Mouse (Mus musculus) midbrain, postnatal 0 days (tissue): ENCODE results near the gene Rasgef1a. TPM values are rescaled to one million over a fixed set of nuclear protein-coding genes. Genes with fewer than 3 reads are reported as not detected.

Experiments used
- ATAC-seq: fragments of 200-750 bp; cut with Nextera tagmentation; 2 replicates; pipeline ENCODE4 v1.8.0; 2017; ENCODE audit warnings: moderate number of reproducible peaks, mild to moderate bottlenecking, moderate TSS enrichment, moderate library complexity; ENCODE audit not compliant: low FRiP score
- DNase-seq: peaks from one replicate; pipeline ENCODE4 v3.0.0-alpha.2; 2015; ENCODE audit warnings: low spot score
- H3K27ac ChIP-seq: fragments of 300-500 bp; sonication (generic); 2 replicates; pipeline ENCODE4 v1.5.1; 2014; ENCODE audit warnings: low read depth, mild to moderate bottlenecking, low read length, mixed read lengths
- H3K27me3 ChIP-seq: fragments of 300-500 bp; sonication (generic); 2 replicates; pipeline ENCODE4 v1.6.1; 2014; ENCODE audit warnings: low read length, control low read depth, mixed read lengths; ENCODE audit not compliant: insufficient read depth
- H3K36me3 ChIP-seq: fragments of 300-500 bp; sonication (generic); 2 replicates; pipeline ENCODE4 v1.6.1; 2014; ENCODE audit warnings: low read length, control low read depth, mixed read lengths; ENCODE audit not compliant: insufficient read depth
- H3K4me1 ChIP-seq: fragments of 300-500 bp; sonication (generic); 2 replicates; pipeline ENCODE4 v1.6.1; 2014; ENCODE audit warnings: mild to moderate bottlenecking, control low read depth, antibody characterized with exemption, low read length, mixed read lengths; ENCODE audit not compliant: insufficient read depth
- H3K4me2 ChIP-seq: fragments of 300-500 bp; sonication (generic); 2 replicates; pipeline ENCODE4 v1.6.1; 2014; ENCODE audit warnings: low read depth, mild to moderate bottlenecking, low read length, mixed read lengths; ENCODE audit not compliant: poor library complexity, severe bottlenecking
- H3K4me3 ChIP-seq: fragments of 300-500 bp; sonication (generic); 2 replicates; pipeline ENCODE4 v1.5.1; 2014; ENCODE audit warnings: low read depth, mild to moderate bottlenecking, low read length, moderate library complexity
- H3K9ac ChIP-seq: fragments of 300-500 bp; sonication (generic); replicated peaks from 2 replicates; pipeline ENCODE4 v1.6.1; 2014; ENCODE audit warnings: mild to moderate bottlenecking, low read length, moderate library complexity, mixed read lengths; ENCODE audit not compliant: poor library complexity, severe bottlenecking
- H3K9me3 ChIP-seq: fragments of 300-500 bp; sonication (generic); 2 replicates; pipeline ENCODE4 v1.6.1; 2016; ENCODE audit warnings: low read length, control low read depth
- CTCF ChIP-seq: IDR thresholded peaks from 2 replicates; pipeline ENCODE4 v1.5.1; 2016; ENCODE audit warnings: antibody characterized with exemption, mild to moderate bottlenecking
- WGBS: fragments of 180-500 bp; shearing (Covaris S2); extraction: QIAGEN DNeasy Blood & Tissue Kit; methylation state at CpG from one replicate; pipeline ENCODE4 v1.1.7; 2014; 5-methylcytosine and 5-hydroxymethylcytosine counted together
- polyA plus RNA-seq: library from polyadenylated mRNA; unstranded; fragments of >200 nt; fragmentation: Nextera tagmentation; extraction: Ambion mirVana; gene quantifications from 2 replicates; pipeline ENCODE4 v1.2.1, GENCODE M21; 2015
- total RNA-seq: library from RNA; depleted of rRNA; stranded (reverse); fragments of >200 nt; gene quantifications from 2 replicates; pipeline ENCODE4 v1.2.3, GENCODE M21; 2014

The Rasgef1a gene
- total and polyA plus RNA-seq, 2 experiments from 2014 or later: 10.9 to 25.4 TPM

DNA sequence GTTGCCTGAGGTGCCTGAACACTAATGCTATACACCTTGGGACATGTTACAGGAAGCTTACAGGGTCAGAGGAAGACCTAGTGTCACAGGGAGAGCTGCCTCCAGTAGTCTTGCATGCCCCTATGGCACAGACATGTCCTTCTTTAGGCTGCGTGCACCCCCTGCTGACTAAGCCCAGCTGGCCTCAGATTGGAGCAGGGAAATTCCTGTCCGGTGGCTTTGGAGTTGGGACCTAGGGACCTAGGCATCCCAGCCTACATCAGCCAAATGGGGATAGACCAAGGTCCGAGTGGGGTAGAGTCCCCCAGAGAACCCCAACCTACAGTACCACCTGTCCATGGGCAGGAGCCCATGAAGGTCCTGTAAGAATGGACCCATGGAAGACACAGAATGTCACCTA, 71.1 kb downstream of the Rasgef1a start:
- no peaks in the 10 kb centered on the region for H3K4me1 ChIP-seq
- DNase-seq (no peak), ATAC-seq (no peak)
- no peaks in the 10 kb centered on the region for H3K27me3 ChIP-seq
- 86% methylated on average over 3 of the region's 3 CpGs for WGBS
- TF ChIP-seq CTCF: no peak
- H3K4me2 ChIP-seq: no peak overlapping the region
- no peak overlapping the region for H3K4me3 ChIP-seq
- no peak overlapping the region for H3K27ac ChIP-seq
- peaks cover 22% of the 10 kb centered on the region for H3K36me3 ChIP-seq
- no peak overlapping the region for H3K9ac ChIP-seq
- H3K9me3 ChIP-seq: no peaks in the 10 kb centered on the region

GRCm38 (mm10) chr6:118083608-118084007, 72.4 kb downstream of the Rasgef1a start:
- Histone ChIP-seq H3K27ac (no peak overlapping the region), H3K27me3 (no peaks in the 10 kb centered on the region), H3K36me3 (peaks cover 28% of the 10 kb centered on the region), H3K9me3 (no peaks in the 10 kb centered on the region), H3K9ac (no peak overlapping the region), H3K4me3 (no peak overlapping the region), H3K4me2 (no peak overlapping the region), H3K4me1 (no peaks in the 10 kb centered on the region)
- WGBS: 81% methylated on average over 6 of the region's 6 CpGs
- DNase-seq: no peak
- TF ChIP-seq CTCF: no peak
- ATAC-seq: no peak

- no peak for ATAC-seq
- WGBS: 91% methylated on average over 8 of the region's 8 CpGs
Measured at GRCm38 (mm10) chr6:118084596-118084995, 73.4 kb downstream of the Rasgef1a start.

DNA sequence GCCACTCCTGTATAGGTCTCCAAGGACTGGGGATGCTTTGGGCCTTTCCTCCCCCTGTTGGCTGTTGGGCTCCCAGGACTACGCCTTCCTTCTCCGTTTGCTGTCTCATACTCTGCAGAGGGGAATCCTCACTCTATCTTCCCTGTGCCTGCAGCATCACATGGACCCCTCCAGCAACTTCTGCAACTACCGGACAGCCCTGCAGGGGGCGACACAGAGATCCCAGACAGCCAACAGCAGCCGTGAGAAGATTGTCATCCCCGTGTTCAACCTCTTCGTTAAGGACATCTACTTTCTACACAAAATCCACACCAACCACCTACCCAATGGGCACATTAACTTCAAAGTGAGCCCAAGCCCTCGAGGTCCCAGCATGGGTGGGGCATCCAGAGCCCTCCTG, 76.7 kb downstream of the Rasgef1a start:
- no peak for ATAC-seq
- Histone ChIP-seq H3K9ac (no peak overlapping the region), H3K4me2 (no peak overlapping the region), H3K27ac (no peak overlapping the region), H3K4me1 (no peaks in the 10 kb centered on the region), H3K4me3 (no peak overlapping the region), H3K36me3 (peaks cover 35% of the 10 kb centered on the region), H3K9me3 (no peaks in the 10 kb centered on the region), H3K27me3 (no peaks in the 10 kb centered on the region)
- DNase-seq: no peak
- peak; percentile 51 for TF ChIP-seq CTCF
- 62% methylated on average over 8 of the region's 8 CpGs for WGBS

More at GRCm38 (mm10) chr6:118084596-118084995, 73.4 kb downstream of the Rasgef1a start:
- no peaks in the 10 kb centered on the region for H3K27me3 ChIP-seq
- H3K27ac ChIP-seq: no peak overlapping the region
- H3K9me3 ChIP-seq: no peaks in the 10 kb centered on the region
- no peaks in the 10 kb centered on the region for H3K4me1 ChIP-seq
- H3K4me3 ChIP-seq: no peak overlapping the region
- no peak overlapping the region for H3K9ac ChIP-seq
- no peak for TF ChIP-seq CTCF
- DNase-seq: no peak
- no peak overlapping the region for H3K4me2 ChIP-seq
- peaks cover 35% of the 10 kb centered on the region for H3K36me3 ChIP-seq

DNA sequence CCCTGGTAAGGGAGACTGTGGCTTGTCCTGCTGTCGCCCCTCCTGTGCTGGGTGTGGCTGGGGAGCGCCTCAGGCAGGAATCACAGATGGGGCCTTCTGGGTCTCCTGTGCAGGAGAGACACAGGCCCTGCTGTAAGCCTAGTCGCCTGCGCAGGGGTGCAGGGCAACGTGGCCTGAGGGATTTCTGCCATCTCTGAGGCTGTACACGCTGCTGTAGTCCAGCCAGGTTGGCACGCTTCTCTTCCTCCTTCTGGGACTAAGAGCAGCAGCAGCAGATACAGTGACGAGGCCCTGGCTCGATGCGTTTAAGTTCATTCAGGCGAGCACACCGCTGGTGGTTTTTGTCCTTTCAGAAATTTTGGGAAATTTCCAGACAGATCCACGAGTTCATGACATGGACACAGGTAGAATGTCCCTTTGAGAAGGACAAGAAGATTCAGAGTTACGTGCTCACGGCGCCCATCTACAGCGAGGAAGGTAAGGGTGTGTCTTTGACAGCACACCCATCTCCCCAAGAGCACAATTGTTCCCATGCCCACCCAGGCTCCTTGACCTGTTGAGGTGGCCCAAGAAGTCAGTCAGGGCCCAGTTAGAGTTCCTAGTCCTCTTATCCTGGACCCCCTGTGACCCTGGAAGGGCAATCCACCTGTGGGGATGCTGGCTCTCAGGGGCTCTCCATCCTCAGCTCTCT, 77.7 kb downstream of the Rasgef1a start:
- no peak for TF ChIP-seq CTCF
- Histone ChIP-seq H3K9me3 (no peaks in the 10 kb centered on the region), H3K4me2 (no peak overlapping the region), H3K9ac (no peak overlapping the region), H3K27me3 (no peaks in the 10 kb centered on the region), H3K27ac (no peak overlapping the region), H3K4me1 (no peaks in the 10 kb centered on the region), H3K4me3 (no peak overlapping the region), H3K36me3 (peaks cover 35% of the 10 kb centered on the region)
- WGBS: 79% methylated on average over 16 of the region's 17 CpGs
- DNase-seq: no peak
- ATAC-seq: no peak

DNA sequence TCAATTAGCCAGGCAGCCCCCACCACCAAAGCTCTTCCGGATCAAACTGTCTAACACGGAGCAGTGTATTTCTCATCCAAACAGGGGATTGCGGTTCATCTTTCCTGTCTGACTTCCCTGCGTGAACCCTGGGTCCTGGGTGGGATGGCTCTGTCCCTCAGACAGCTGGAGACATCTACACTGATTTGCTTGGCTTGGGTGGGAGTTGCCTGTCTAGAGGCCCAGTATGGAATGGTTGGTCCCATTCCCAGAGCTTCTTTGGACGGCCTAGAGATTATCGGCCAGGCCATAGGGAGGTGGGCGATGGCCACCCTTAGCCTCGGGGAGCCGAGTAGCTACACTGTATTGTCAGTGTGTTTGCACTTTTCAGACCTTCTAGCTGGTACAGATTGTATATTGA, 79.6 kb downstream of the Rasgef1a start:
- no peaks in the 10 kb centered on the region for H3K9me3 ChIP-seq
- H3K4me1 ChIP-seq: no peaks in the 10 kb centered on the region
- no peak for TF ChIP-seq CTCF
- H3K36me3 ChIP-seq: peaks cover 25% of the 10 kb centered on the region
- no peak overlapping the region for H3K4me2 ChIP-seq
- 83% methylated on average over 9 of the region's 9 CpGs for WGBS
- no peaks in the 10 kb centered on the region for H3K27me3 ChIP-seq
- no peak for DNase-seq
- H3K4me3 ChIP-seq: no peak overlapping the region
- H3K9ac ChIP-seq: no peak overlapping the region
- H3K27ac ChIP-seq: no peak overlapping the region
- ATAC-seq: no peak
